Mouse (Mus musculus) thymus, adult 2 months (tissue): Measurements from ENCODE around the gene Eif2ak1. TPM values are rescaled to one million over a fixed set of nuclear protein-coding genes. Genes with fewer than 3 reads are reported as not detected.

ENCODE experiments used
- DNase-seq: peaks from one replicate; pipeline ENCODE4 v3.0.0; 2021
- H3K27ac ChIP-seq: fragments of 200-500 bp; 2 replicates; pipeline ENCODE4 v1.5.1; 2012; ENCODE audit warnings: low read length, control low read depth; ENCODE audit not compliant: control insufficient read depth, insufficient read depth
- H3K27me3 ChIP-seq: fragments of 200-500 bp; 2 replicates; pipeline ENCODE4 v1.6.1; 2012; ENCODE audit warnings: mild to moderate bottlenecking, low read length, moderate library complexity, mixed read lengths; ENCODE audit not compliant: control insufficient read depth, insufficient read depth
- H3K36me3 ChIP-seq: fragments of 200-500 bp; 2 replicates; pipeline ENCODE4 v1.6.1; 2012; ENCODE audit warnings: mild to moderate bottlenecking, low read length, moderate library complexity; ENCODE audit not compliant: control insufficient read depth, insufficient read depth
- H3K4me1 ChIP-seq: fragments of 200-500 bp; replicated peaks from 2 replicates; pipeline ENCODE4 v1.6.1; 2012; ENCODE audit warnings: low read length; ENCODE audit not compliant: control insufficient read depth, insufficient read depth
- H3K4me3 ChIP-seq: fragments of 200-500 bp; 2 replicates; pipeline ENCODE4 v1.5.1; 2012; ENCODE audit warnings: mild to moderate bottlenecking, low read length, control low read depth, moderate library complexity; ENCODE audit not compliant: control insufficient read depth, insufficient read depth
- CTCF ChIP-seq: fragments of 200-500 bp; IDR thresholded peaks from 2 replicates; pipeline ENCODE4 v1.5.1; 2012; ENCODE audit warnings: mild to moderate bottlenecking, control low read depth, low read length, moderate library complexity, borderline replicate concordance; ENCODE audit not compliant: control insufficient read depth, poor library complexity, insufficient read depth; ENCODE audit errors: extremely low read depth
- POLR2A ChIP-seq: fragments of 200-500 bp; IDR thresholded peaks from 2 replicates; pipeline ENCODE4 v1.6.1; 2012; ENCODE audit warnings: mild to moderate bottlenecking, low read length, control low read depth, moderate library complexity; ENCODE audit not compliant: control insufficient read depth, poor library complexity, insufficient read depth; ENCODE audit errors: extremely low read depth
- WGBS: fragments of 180-500 bp; shearing (Covaris S2); methylation state at CpG from one replicate; pipeline ENCODE4 v1.1.7; 2018; 5-methylcytosine and 5-hydroxymethylcytosine counted together
- polyA plus RNA-seq: library from polyadenylated mRNA; depleted of rRNA; stranded (reverse); fragments of >200 nt; gene quantifications from 2 replicates; pipeline ENCODE4 v1.2.3, GENCODE M21; 2012

Eif2ak1 gene
- polyA plus RNA-seq, 1 experiment: 22.8 TPM

DNA sequence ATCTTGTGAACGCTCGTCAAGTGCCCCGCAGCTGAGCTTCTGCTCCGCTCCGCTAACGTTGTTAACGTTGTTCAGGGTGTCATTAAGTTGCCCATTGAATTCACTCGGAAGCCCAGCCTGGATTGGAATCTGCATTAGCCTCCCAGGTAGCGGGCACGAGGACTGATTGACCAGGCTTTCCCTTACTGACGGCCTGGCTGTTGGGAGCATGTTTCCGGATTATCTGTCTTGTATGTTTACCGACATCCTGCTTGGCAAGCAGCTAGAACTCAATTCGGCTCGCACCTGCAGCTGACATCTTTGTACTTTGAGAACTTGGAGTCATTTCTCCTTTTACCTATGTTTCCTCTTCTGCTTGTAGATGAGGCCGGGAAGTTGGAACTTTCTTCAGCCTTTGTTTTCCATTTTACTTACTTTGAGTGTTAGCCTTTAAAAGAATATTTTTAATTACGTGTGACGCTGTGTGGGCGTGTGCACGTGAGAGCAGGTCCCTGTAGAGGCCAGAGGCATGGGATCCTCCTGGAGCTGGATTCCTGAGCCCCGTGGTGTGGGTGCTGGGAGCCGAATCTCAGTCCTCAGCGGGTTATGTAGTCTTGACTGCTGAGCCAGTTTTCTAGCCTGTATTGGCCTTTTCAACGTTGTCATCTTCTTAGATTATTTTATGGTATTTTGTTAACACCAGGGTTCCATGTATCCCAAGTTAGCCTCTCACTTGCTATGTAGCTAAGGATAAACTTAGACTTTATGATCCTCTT is 2.5 kb downstream of the Eif2ak1 start:
- H3K4me1 ChIP-seq: peaks cover 6% of the 10 kb centered on the region
- no peaks in the 10 kb centered on the region for H3K36me3 ChIP-seq
- no peaks in the 10 kb centered on the region for H3K27me3 ChIP-seq
- WGBS: 94% methylated on average over 24 of the region's 24 CpGs
- TF ChIP-seq CTCF: no peak
- no peak for TF ChIP-seq POLR2A
- H3K4me3 ChIP-seq: no peak overlapping the region
- no peak overlapping the region; the same call in 1 of the 2 replicates for H3K27ac ChIP-seq
- DNase-seq: no peak

DNA sequence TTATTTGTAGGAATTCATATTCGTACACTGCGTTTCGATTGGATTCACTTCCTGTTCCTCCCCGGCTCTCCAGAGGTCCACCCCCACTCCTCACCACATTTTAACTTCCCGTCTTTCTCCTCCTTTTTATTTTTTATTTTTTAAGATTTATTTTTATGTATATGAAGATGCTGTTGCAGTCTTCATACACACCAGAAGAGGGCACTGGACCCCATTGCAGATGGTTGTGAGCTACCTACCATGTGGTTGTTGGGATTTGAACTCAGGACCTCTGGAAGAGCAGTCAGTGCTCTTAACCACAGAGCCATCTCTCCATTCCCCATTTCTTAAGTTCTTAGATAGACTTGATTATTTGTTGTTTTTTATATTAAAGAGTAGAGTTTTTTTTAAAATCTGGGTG is 3.2 kb downstream of the Eif2ak1 start:
- WGBS: 96% methylated on average over 5 of the region's 5 CpGs
- TF ChIP-seq CTCF (no peak), POLR2A (no peak)
- H3K4me1 ChIP-seq: peaks cover 6% of the 10 kb centered on the region
- no peak overlapping the region for H3K4me3 ChIP-seq
- no peaks in the 10 kb centered on the region for H3K36me3 ChIP-seq
- no peaks in the 10 kb centered on the region for H3K27me3 ChIP-seq
- no peak overlapping the region for H3K27ac ChIP-seq
- no peak for DNase-seq

DNA sequence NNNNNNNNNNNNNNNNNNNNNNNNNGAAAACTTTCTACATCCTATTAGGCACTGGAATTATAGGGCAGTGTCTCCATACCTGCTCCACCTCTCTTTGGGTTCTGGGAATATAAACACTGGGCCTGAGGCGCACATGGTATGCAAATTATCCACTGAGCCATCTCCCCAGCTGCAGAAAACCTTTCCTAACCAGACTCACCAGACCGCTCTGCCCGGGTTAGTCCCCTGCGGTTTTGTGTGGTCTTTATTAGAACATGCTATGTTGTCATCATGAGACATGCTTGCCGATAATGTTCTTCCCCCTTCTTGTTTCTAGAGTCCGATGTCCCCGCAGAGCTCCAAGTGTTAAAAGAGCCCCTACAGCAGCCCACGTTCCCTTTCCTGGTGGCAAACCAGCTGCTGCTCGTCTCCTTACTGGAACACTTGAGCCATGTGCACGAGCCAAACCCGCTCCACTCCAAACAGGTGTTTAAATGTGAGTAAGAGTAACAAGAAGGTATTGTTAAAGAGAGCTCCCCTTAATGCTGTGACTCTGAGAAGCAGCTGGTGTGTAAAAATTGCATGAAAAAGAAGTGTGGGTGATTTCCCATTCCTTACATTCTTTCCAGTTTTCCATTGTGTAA is 54.1 kb downstream of the Eif2ak1 start:
- Histone ChIP-seq H3K27ac (no peak overlapping the region), H3K4me1 (no peaks in the 10 kb centered on the region), H3K27me3 (no peaks in the 10 kb centered on the region), H3K4me3 (no peak overlapping the region), H3K36me3 (peaks cover 30% of the 10 kb centered on the region)
- no peak for TF ChIP-seq CTCF
- no peak for TF ChIP-seq POLR2A
- no peak for DNase-seq
- WGBS: 91% methylated on average over 11 of the region's 11 CpGs

DNA sequence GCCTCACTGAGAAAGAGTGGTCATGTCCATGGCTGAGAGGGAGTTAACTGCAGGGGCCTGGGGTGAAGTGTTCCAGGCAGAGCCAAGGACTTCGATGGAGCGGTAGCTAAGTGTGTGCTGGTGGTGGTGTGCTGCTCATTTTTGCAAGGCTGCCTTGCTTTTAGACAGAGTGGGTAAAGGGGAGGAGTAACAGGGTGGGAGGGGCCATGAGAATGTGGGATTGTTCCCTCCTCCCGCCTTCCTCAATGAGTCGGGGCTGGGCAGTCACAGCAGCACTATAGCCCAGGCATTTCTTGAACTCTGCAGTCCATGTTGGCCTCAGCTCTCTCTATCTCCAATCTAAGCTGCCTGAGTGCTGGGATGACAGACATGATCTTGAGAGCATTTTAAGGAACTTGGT is 57.0 kb downstream of the Eif2ak1 start:
- Histone ChIP-seq H3K4me1 (no peaks in the 10 kb centered on the region), H3K4me3 (no peak overlapping the region), H3K36me3 (peaks cover 53% of the 10 kb centered on the region), H3K27me3 (no peaks in the 10 kb centered on the region), H3K27ac (no peak overlapping the region)
- TF ChIP-seq POLR2A (no peak), CTCF (no peak)
- no peak for DNase-seq
- WGBS: 90% methylated on average over 4 of the region's 4 CpGs

GRCm38 (mm10) chr5:143885274-143885673 is 67.7 kb downstream of the Eif2ak1 start:
- Histone ChIP-seq H3K4me1 (no peaks in the 10 kb centered on the region), H3K36me3 (peaks cover 77% of the 10 kb centered on the region), H3K4me3 (no peak overlapping the region), H3K27me3 (no peaks in the 10 kb centered on the region), H3K27ac (no peak overlapping the region)
- 96% methylated on average over 3 of the region's 3 CpGs for WGBS
- no peak for DNase-seq
- TF ChIP-seq POLR2A (no peak), CTCF (no peak)

GRCm38 (mm10) chr5:143890741-143891140 is 73.2 kb downstream of the Eif2ak1 start:
- Histone ChIP-seq H3K27ac (no peak overlapping the region), H3K36me3 (peaks cover 37% of the 10 kb centered on the region), H3K27me3 (no peaks in the 10 kb centered on the region), H3K4me3 (no peak overlapping the region), H3K4me1 (no peaks in the 10 kb centered on the region)
- TF ChIP-seq POLR2A (no peak), CTCF (no peak)
- 97% methylated on average over 6 of the region's 6 CpGs for WGBS
- DNase-seq: no peak
